Mouse (Mus musculus) E14TG2a.4 (cell line): Measurements from ENCODE around the gene Ecpas.

Source experiments
- H3K27me3 ChIP-seq: 2 replicates; pipeline ENCODE4 v1.6.1; 2014; ENCODE audit warnings: low read length, control low read depth; ENCODE audit not compliant: insufficient read depth
- H3K36me3 ChIP-seq: 2 replicates; pipeline ENCODE4 v1.6.1; 2014; ENCODE audit warnings: low read length, control low read depth; ENCODE audit not compliant: insufficient read depth
- H3K4me1 ChIP-seq: replicated peaks from 2 replicates; pipeline ENCODE4 v1.6.1; 2014; ENCODE audit warnings: low read depth, low read length, control low read depth
- H3K4me3 ChIP-seq: replicated peaks from 2 replicates; pipeline ENCODE4 v1.5.1; 2014; ENCODE audit warnings: mild to moderate bottlenecking, low read length
- H3K9me3 ChIP-seq: 2 replicates; pipeline ENCODE4 v1.6.1; 2014; ENCODE audit warnings: low read length, control low read depth
- CTCF ChIP-seq: conservative IDR thresholded peaks from 2 replicates; pipeline ENCODE4 v1.5.1; 2014; ENCODE audit warnings: low read length
- NANOG ChIP-seq: IDR thresholded peaks from 2 replicates; pipeline ENCODE4 v1.6.1; 2014; ENCODE audit warnings: borderline replicate concordance, low read length, mixed read lengths
- POU5F1 ChIP-seq: IDR thresholded peaks from 2 replicates; pipeline ENCODE4 v1.6.1; 2014; ENCODE audit warnings: low read length, borderline replicate concordance

Ecpas gene

DNA sequence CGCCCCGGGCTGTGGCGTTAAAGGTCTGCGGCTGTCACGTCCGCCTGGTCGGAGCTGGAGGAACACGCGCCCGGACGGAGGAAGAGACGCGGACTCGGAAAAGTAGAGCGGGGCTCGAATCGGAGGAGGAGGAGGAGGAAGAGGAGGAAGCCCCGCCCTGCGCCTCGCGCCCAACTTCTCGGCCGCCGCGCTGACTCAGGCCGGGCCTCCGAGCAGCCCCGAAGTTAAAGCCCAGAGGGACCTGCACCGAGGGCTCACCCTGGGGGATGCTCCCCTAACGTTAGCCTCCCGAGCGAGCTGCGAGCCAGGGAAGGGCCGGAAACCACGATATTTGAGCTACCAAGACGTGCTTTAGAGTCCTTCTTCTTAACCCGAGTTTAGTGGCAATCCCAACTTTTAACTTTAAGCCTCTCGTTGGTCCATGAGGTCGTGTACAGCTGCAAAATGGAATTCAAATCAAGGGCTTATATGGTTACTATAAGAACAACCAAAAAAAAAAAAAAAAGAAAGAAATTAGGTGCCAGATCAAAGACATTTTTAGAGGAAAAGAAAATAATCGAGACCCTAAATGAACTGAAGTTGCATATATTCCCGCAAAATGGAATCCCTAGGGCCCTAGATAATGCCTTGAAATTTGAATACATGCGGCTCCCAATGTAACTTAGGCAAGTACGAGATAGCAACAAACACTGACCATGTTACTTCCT is at the start of gene Ecpas:
Ecpas (minus strand) TSS at position 121 of the 707 bp plus-strand sequence.
- Histone ChIP-seq H3K9me3 (no peaks in the 10 kb centered on the region), H3K36me3 (no peaks in the 10 kb centered on the region), H3K27me3 (peaks cover 59% of the 10 kb centered on the region), H3K4me3 (peak within 1 kb of the TSS; percentile 81), H3K4me1 (peaks cover 15% of the 10 kb centered on the region)
- TF ChIP-seq CTCF, result no peak
- TF ChIP-seq NANOG, result no peak
- TF ChIP-seq POU5F1, result no peak

DNA sequence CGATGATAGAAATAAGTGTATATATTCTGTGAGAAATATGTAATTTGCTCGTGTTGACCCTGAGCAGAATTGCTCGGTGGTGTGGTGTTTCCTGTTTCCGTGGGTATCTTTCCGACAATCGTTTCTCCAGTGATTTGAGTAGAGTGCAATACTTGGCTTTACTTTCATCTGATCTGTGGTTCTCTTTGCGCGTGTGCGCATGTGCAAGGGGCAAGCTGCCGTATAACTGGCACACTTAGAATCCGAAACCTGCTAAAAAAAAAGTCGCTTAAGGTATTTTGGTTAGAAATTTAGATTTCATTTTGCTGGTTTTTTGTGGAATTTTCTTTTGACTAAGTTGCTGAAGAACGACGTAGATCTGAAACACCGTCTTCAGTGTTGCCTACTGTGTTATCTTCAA is 49.2 kb upstream of the Ecpas start:
- TF ChIP-seq NANOG, result no peak
- no peak for TF ChIP-seq POU5F1
- TF ChIP-seq CTCF, result no peak
- H3K27me3 ChIP-seq, result peaks cover 13% of the 10 kb centered on the region
- no peak overlapping the region for H3K4me3 ChIP-seq
- H3K9me3 ChIP-seq, result no peaks in the 10 kb centered on the region
- no peaks in the 10 kb centered on the region for H3K36me3 ChIP-seq
- 0 out of 2 replicates have a peak, but pooled peaks cover 6% of the 10 kb centered on the region for H3K4me1 ChIP-seq

DNA sequence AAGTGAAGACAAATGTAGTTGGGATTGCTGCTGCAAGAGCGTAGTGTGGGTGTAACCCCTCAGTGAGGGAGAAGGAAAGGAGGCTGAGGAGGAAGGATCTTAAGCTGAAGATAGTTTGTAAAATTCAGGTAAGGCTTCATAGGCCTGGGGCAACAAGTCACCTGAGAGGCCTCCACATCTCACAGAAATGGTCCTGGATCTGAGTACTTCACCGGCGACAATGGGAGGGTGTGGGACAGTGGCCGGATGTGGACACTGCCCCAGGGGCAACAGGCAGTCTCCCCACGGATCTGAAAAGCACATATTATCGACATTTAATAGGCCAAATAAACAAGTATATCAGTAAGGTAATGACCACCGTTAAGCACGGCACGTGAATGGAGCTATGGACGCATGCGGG is 40.1 kb upstream of the Ecpas start:
- no peaks in the 10 kb centered on the region for H3K9me3 ChIP-seq
- no peak overlapping the region for H3K4me3 ChIP-seq
- 0 out of 2 replicates have a peak, but pooled peaks cover 6% of the 10 kb centered on the region for H3K4me1 ChIP-seq
- H3K27me3 ChIP-seq, result peaks cover 30% of the 10 kb centered on the region
- H3K36me3 ChIP-seq, result no peaks in the 10 kb centered on the region
- no peak for TF ChIP-seq POU5F1

DNA sequence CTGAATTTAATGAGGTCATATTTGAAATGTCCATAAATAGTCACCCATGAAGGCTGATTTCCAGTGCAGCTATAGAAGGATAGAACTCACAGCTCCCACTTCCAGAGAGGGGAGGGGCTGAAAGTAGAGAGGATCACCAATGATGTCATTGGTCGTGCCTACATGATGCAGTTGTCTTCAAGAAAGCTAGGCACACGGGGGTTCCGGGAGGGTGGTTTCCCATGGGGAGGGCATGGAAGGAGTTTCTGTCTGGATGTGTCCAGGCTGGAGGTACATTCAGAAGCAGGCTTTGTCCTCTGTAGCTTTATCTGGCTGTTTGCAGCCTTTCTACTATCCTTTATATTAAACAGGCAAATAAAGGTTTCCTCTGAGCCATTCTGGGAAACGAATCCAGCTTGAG is 35.8 kb upstream of the Ecpas start:
- no peaks in the 10 kb centered on the region for H3K9me3 ChIP-seq
- no peaks in the 10 kb centered on the region for H3K36me3 ChIP-seq
- H3K27me3 ChIP-seq, result peaks cover 43% of the 10 kb centered on the region
- no peak for TF ChIP-seq POU5F1
- no peak for TF ChIP-seq CTCF
- TF ChIP-seq NANOG, result no peak
- peaks cover 6% of the 10 kb centered on the region for H3K4me1 ChIP-seq
- no peak overlapping the region for H3K4me3 ChIP-seq

- TF ChIP-seq POU5F1, result no peak
- TF ChIP-seq CTCF, result no peak
- TF ChIP-seq NANOG, result no peak
- peaks cover 10% of the 10 kb centered on the region for H3K9me3 ChIP-seq
- no peaks in the 10 kb centered on the region for H3K36me3 ChIP-seq
- H3K27me3 ChIP-seq, result peaks cover 59% of the 10 kb centered on the region
- peaks cover 6% of the 10 kb centered on the region for H3K4me1 ChIP-seq
- no peak overlapping the region for H3K4me3 ChIP-seq
These were observed 32.1 kb upstream of the Ecpas start for GRCm38 (mm10) chr4:58944695-58945094.

DNA sequence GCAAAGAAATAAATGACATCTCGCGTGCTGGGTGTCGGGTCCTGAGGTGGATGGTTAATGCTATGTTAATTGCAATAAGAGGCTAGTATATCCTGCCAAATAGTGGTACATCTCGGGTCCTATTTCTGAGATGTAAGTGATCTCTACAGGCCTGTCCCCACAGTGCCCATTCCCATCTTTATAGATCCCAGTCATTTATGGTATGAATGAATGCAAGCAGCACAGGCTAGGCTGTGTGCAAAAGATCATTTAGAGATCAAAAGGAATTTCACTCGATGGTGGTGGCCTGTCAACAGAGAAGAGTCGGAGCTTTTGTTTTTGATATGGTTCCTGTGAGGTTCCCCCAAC is 31.6 kb upstream of the Ecpas start:
- Histone ChIP-seq H3K27me3 (peaks cover 61% of the 10 kb centered on the region), H3K36me3 (no peaks in the 10 kb centered on the region), H3K4me3 (peak overlapping the region; percentile 87), H3K9me3 (peaks cover 10% of the 10 kb centered on the region), H3K4me1 (peaks cover 6% of the 10 kb centered on the region)
- TF ChIP-seq CTCF (no peak), POU5F1 (no peak), NANOG (no peak)

DNA sequence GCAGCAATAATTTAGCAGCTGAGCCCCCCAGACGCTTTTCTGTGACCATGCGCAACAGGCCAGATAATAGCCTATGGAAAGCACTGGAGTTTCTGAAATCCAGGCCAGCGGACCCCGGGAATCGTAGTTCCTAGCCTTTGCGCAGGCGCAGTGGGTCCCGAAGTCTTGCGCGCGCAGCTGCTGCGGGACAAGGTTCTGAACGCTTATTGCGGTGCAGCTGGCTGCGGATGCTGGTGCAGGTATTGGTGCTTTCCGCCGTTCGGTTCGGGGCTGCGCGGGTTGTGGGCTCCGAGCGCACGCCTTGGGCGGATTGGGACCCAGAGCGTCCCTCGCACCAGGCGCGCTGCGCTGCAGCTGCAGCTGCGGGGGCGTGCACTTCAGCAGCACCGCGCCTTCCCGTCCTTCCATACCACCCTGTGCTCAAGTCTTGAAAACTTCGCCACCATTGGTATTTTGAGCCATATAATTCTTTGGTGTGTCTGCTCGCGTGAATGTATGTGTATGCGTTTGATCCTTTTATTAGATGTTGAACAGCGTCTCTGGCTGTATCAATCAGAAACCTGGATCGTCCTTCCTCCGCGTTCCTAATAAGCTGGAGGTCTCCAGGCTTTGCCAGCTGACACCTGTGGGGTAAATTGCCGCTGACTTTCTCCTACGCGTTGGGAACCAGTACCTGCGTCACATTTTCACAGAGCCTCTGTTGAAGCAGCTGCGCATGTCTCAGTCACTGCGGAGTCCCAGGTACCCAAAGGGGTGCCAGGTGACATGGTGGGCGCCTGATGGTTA is 31.1 kb upstream of the Ecpas start, which contains the start of gene Zkscan16:
Zkscan16 (plus strand) TSS at position 209 of the 786 bp plus-strand sequence.
- TF ChIP-seq POU5F1 (no peak), CTCF (no peak), NANOG (no peak)
- Histone ChIP-seq H3K27me3 (peaks cover 59% of the 10 kb centered on the region), H3K36me3 (no peaks in the 10 kb centered on the region), H3K9me3 (peaks cover 10% of the 10 kb centered on the region), H3K4me1 (peaks cover 6% of the 10 kb centered on the region), H3K4me3 (peak within 1 kb of the TSS; percentile 87)

- TF ChIP-seq NANOG (no peak), POU5F1 (no peak), CTCF (no peak)
- Histone ChIP-seq H3K4me3 (peak overlapping the region; percentile 87), H3K27me3 (peaks cover 54% of the 10 kb centered on the region), H3K4me1 (peaks cover 6% of the 10 kb centered on the region), H3K9me3 (peaks cover 10% of the 10 kb centered on the region), H3K36me3 (no peaks in the 10 kb centered on the region)
These were observed 30.4 kb upstream of the Ecpas start for GRCm38 (mm10) chr4:58942942-58943341.
